Mouse (Mus musculus) heart, embryonic 11.5 days (tissue): Measurements from ENCODE around the gene Slc25a5. TPM values are rescaled to one million over a fixed set of nuclear protein-coding genes. Genes with fewer than 3 reads are reported as not detected.

Source experiments
- ATAC-seq: fragments of 200-750 bp; cut with Nextera tagmentation; replicated peaks from 2 replicates; pipeline ENCODE4 v1.8.0; 2017; ENCODE audit warnings: moderate library complexity; ENCODE audit not compliant: insufficient number of reproducible peaks, low FRiP score, low TSS enrichment
- H3K27ac ChIP-seq: fragments of 300-500 bp; sonication (generic); 2 replicates; pipeline ENCODE4 v1.5.1; 2014; ENCODE audit warnings: mild to moderate bottlenecking, low read depth, low read length
- H3K27me3 ChIP-seq: fragments of 300-500 bp; sonication (generic); 2 replicates; pipeline ENCODE4 v1.6.1; 2014; ENCODE audit warnings: mild to moderate bottlenecking, low read length, mixed read lengths; ENCODE audit not compliant: control insufficient read depth, insufficient read depth
- H3K36me3 ChIP-seq: fragments of 300-500 bp; sonication (generic); 2 replicates; pipeline ENCODE4 v1.6.1; 2014; ENCODE audit warnings: mild to moderate bottlenecking, low read length, moderate library complexity, mixed read lengths; ENCODE audit not compliant: control insufficient read depth, insufficient read depth
- H3K4me1 ChIP-seq: fragments of 300-500 bp; sonication (generic); 2 replicates; pipeline ENCODE4 v1.6.1; 2014; ENCODE audit warnings: low read length; ENCODE audit not compliant: control insufficient read depth, insufficient read depth
- H3K4me2 ChIP-seq: fragments of 300-500 bp; sonication (generic); 2 replicates; pipeline ENCODE4 v1.6.1; 2014; ENCODE audit warnings: mild to moderate bottlenecking, moderate library complexity
- H3K4me3 ChIP-seq: fragments of 300-500 bp; sonication (generic); 2 replicates; pipeline ENCODE4 v1.5.1; 2014; ENCODE audit warnings: low read depth, low read length
- H3K9ac ChIP-seq: fragments of 300-500 bp; sonication (generic); 2 replicates; pipeline ENCODE4 v1.6.1; 2014; ENCODE audit warnings: mild to moderate bottlenecking, low read depth, low read length, moderate library complexity
- H3K9me3 ChIP-seq: fragments of 300-500 bp; sonication (generic); replicated peaks from 2 replicates; pipeline ENCODE4 v1.6.1; 2016; ENCODE audit warnings: low read length; ENCODE audit not compliant: control insufficient read depth
- WGBS: fragments of 180-500 bp; shearing (Covaris S2); extraction: QIAGEN DNeasy Blood & Tissue Kit; methylation state at CpG from one replicate; pipeline ENCODE4 v1.1.7; 2014; ENCODE audit not compliant: insufficient replicate concordance; 5-methylcytosine and 5-hydroxymethylcytosine counted together
- polyA plus RNA-seq: library from polyadenylated mRNA; unstranded; fragments of >200 nt; fragmentation: Nextera tagmentation; extraction: Ambion mirVana; gene quantifications from 2 replicates; pipeline ENCODE4 v1.2.1, GENCODE M21; 2014

Slc25a5 gene
- polyA plus RNA-seq, 1 experiment from 2014 or later = 1,149 TPM

- Histone ChIP-seq H3K27ac (no peak overlapping the region), H3K36me3 (no peaks in the 10 kb centered on the region), H3K9me3 (no peaks in the 10 kb centered on the region), H3K4me2 (no peak overlapping the region), H3K4me1 (no peaks in the 10 kb centered on the region; the same call in 1 of the 2 replicates), H3K27me3 (no peaks in the 10 kb centered on the region), H3K4me3 (no peak overlapping the region), H3K9ac (no peak overlapping the region)
- whole genome bisulfite sequencing = 49% methylated on average over 4 of the region's 4 CpGs
- ATAC-seq = no peak
Measured at GRCm38 (mm10) chrX:36819575-36819974, 24.1 kb downstream of the Slc25a5 start.

- Histone ChIP-seq H3K4me3 (no peak overlapping the region), H3K27me3 (no peaks in the 10 kb centered on the region), H3K4me2 (no peak overlapping the region), H3K27ac (no peak overlapping the region), H3K9ac (no peak overlapping the region), H3K9me3 (no peaks in the 10 kb centered on the region), H3K4me1 (no peaks in the 10 kb centered on the region; the same call in 1 of the 2 replicates), H3K36me3 (no peaks in the 10 kb centered on the region)
- ATAC-seq = no peak
- WGBS = 14% methylated on average over 4 of the region's 4 CpGs
Measured at GRCm38 (mm10) chrX:36820201-36820600, 24.8 kb downstream of the Slc25a5 start.

DNA sequence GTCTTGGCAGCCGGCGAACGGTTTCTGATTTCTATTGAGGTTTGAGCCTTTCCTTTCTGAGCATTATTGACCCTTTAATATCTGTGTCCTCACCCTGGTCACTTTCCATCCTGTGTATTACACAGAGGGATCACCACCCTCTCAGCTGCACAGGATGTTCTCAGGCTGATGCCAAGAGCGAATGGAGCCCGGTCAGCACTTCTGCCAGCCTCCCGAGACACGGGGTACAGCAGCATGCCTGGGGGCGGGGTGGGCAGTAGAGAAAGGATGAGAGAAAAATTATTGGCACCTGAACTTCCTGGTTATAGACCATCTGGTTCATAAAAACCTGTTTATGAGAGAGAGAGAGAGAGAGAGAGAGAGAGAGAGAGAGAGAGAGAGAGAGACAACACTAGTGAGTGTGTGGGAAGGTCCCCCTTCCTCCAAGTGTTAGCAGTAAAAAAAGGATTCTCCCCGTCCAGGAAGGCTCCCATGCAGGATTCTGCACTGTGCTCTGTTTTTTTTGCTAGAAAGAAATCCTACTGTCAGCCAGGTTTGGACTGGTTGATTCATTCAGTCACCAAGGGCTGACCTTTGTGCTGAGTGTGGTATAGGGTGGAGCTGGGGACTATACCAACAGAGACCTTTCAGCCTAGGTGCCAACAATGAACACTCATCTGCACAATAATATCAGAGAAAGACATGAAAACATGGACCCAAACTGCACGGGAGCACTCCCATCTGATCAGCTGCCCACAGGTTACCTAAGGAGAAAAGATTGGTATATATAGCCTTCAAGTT lies 28.7 kb downstream of the Slc25a5 start:
- no peaks in the 10 kb centered on the region for H3K4me1 ChIP-seq
- H3K4me3 ChIP-seq = no peak overlapping the region
- H3K4me2 ChIP-seq = no peak overlapping the region
- H3K9me3 ChIP-seq = no peaks in the 10 kb centered on the region
- WGBS = 80% methylated on average over 10 of the region's 10 CpGs
- H3K27me3 ChIP-seq = no peaks in the 10 kb centered on the region
- no peaks in the 10 kb centered on the region for H3K36me3 ChIP-seq
- no peak for ATAC-seq
- no peak overlapping the region for H3K27ac ChIP-seq
- H3K9ac ChIP-seq = no peak overlapping the region

- H3K36me3 ChIP-seq = no peaks in the 10 kb centered on the region
- H3K4me1 ChIP-seq = no peaks in the 10 kb centered on the region
- no peak overlapping the region for H3K9ac ChIP-seq
- 49% methylated on average over 2 of the region's 2 CpGs for WGBS
- no peaks in the 10 kb centered on the region for H3K27me3 ChIP-seq
- H3K4me2 ChIP-seq = no peak overlapping the region
- H3K4me3 ChIP-seq = no peak overlapping the region
- no peak overlapping the region for H3K27ac ChIP-seq
- ATAC-seq = no peak
- H3K9me3 ChIP-seq = no peaks in the 10 kb centered on the region
Measured at GRCm38 (mm10) chrX:36825032-36825431, 29.6 kb downstream of the Slc25a5 start.

- Histone ChIP-seq H3K4me3 (no peak overlapping the region), H3K9me3 (no peaks in the 10 kb centered on the region), H3K9ac (no peak overlapping the region), H3K27ac (no peak overlapping the region), H3K27me3 (no peaks in the 10 kb centered on the region), H3K36me3 (no peaks in the 10 kb centered on the region), H3K4me1 (no peaks in the 10 kb centered on the region), H3K4me2 (no peak overlapping the region)
- 92% methylated on average over 4 of the region's 5 CpGs for WGBS
- no peak for ATAC-seq
Measured at GRCm38 (mm10) chrX:36826873-36827272, 31.4 kb downstream of the Slc25a5 start.

DNA sequence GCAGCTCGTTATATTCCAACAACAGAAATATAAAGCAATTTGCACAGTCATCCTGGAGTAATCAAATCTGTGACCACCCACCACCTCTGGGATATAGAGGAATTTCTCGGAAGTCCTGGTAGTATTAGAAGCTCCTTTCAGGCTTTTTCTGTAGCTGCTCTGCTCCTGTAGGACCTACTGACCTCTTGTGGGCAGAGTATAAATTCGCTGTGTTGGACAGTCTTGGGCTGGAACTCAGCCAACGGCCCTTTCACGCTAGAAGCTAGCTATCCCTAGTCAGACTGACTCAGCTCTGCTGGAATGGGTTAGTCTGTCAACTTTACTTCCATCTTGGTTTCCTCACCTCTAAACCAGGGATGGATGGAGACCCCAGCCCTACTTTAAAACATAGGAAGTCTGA lies 34.8 kb downstream of the Slc25a5 start:
- 49% methylated on average over 5 of the region's 5 CpGs for WGBS
- Histone ChIP-seq H3K4me3 (no peak overlapping the region), H3K9ac (no peak overlapping the region), H3K4me1 (no peaks in the 10 kb centered on the region), H3K36me3 (no peaks in the 10 kb centered on the region), H3K27ac (no peak overlapping the region), H3K27me3 (no peaks in the 10 kb centered on the region), H3K9me3 (no peaks in the 10 kb centered on the region), H3K4me2 (no peak overlapping the region)
- no peak for ATAC-seq

DNA sequence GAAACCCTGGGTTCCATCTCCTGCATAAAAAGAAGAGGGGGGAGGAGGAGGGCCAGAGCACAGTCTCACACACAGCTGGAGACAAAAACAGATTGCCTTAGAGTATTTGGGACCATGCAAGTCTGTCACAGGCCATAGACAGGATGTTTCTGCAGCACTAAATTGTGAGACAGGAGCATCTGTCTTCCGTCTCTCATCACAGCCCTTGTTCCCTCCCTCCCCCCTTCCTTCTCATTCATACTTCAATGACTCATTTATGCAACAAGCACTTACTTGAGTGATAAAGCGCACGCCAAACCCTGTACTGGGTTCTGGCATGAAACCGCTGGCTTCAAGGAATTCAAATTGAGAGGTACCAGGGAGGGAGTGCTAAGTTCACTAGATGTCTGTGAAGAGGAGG lies 36.2 kb downstream of the Slc25a5 start:
- Histone ChIP-seq H3K27ac (no peak overlapping the region), H3K4me3 (no peak overlapping the region), H3K4me1 (no peaks in the 10 kb centered on the region), H3K9me3 (no peaks in the 10 kb centered on the region), H3K9ac (no peak overlapping the region), H3K27me3 (no peaks in the 10 kb centered on the region), H3K4me2 (no peak overlapping the region), H3K36me3 (no peaks in the 10 kb centered on the region)
- 43% methylated on average over 4 of the region's 4 CpGs for WGBS
- no peak for ATAC-seq

DNA sequence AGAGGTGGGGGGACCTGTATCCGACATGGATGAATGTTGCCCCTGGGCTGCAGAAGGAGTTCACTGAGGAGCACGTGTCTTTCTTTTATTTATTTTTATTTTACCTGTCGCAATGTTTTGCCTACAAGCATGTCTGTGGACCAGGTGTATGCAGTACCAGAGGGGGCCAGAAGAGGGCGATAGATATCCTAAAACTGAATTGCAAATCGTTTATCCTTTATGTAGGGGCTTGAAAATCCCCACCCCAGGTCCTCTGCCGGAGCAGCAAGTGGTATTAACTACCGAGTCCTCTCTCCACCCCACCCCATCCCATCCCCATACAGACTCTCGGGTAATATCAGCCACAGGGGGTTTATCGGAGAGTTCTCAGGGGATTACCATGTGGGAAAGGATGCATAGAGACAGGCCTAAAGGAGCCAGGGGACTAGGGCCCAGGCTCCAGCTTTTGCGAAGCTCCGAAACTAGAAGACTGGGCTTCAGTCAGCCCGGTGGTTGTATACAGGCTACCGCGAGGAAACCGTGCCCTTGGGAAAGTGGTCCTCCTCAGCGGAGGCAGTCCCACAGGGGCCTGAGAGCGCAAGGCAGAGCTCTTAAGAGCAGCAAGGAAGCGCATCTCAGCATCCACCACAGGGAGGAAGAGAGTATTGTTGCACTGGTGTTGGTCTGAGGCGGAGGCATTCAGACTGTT lies 38.1 kb downstream of the Slc25a5 start:
- no peaks in the 10 kb centered on the region for H3K9me3 ChIP-seq
- H3K4me2 ChIP-seq = peak overlapping the region; percentile 47
- 27% methylated on average over 19 of the region's 19 CpGs for WGBS
- no peak overlapping the region; the same call in 1 of the 2 replicates for H3K9ac ChIP-seq
- no peaks in the 10 kb centered on the region for H3K27me3 ChIP-seq
- H3K4me1 ChIP-seq = no peaks in the 10 kb centered on the region
- peak overlapping the region; percentile 23; the same call in 1 of the 2 replicates for H3K4me3 ChIP-seq
- ATAC-seq = no peak
- no peaks in the 10 kb centered on the region for H3K36me3 ChIP-seq
- no peak overlapping the region for H3K27ac ChIP-seq
